Mouse (Mus musculus): ENCODE results near the gene Cmbl.

DNA sequence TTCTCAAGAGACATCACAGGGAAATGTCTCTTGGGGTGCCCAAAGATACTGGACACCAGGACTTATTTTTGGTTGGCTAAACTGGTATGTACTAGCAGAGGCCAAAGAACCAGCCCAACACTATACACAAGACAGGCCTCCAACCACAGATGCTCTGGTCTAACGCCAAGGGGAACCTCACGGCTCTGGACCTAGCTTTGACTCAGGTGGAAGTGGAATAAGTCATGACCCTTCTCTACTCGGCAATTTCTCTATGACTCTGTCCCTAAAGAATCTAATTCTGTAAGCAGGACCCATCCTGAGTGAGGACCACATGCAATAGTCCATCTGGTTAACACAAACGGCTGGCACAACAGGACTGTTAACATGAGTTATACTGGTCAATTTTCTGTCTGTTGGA, 34.6 kb downstream of the Cmbl start:
- TF ChIP-seq CTCF (IDR thresholded peaks at IDR 0.05; ENCODE audit: borderline replicate concordance, insufficient read depth, low read depth, low read length): no peak
- TF ChIP-seq POLR2A (IDR thresholded peaks at IDR 0.05; ENCODE audit: borderline replicate concordance, insufficient read depth, low read length): no peak

Data from cerebellum, adult 2 months (tissue).